Mouse (Mus musculus) heart, embryonic 11.5 days (tissue): Measurements from ENCODE around the gene Maml1. TPM values are rescaled to one million over a fixed set of nuclear protein-coding genes. Genes with fewer than 3 reads are reported as not detected.
A peak's percentile ranks its signal among the peaks of the same experiment; 100 is the strongest.

Experiments
- ATAC-seq: fragments of 200-750 bp; cut with Nextera tagmentation; replicated peaks from 2 replicates; pipeline ENCODE4 v1.8.0; 2017; ENCODE audit warnings: moderate library complexity; ENCODE audit not compliant: insufficient number of reproducible peaks, low FRiP score, low TSS enrichment
- H3K27ac ChIP-seq: fragments of 300-500 bp; sonication (generic); 2 replicates; pipeline ENCODE4 v1.5.1; 2014; ENCODE audit warnings: mild to moderate bottlenecking, low read depth, low read length
- H3K27me3 ChIP-seq: fragments of 300-500 bp; sonication (generic); 2 replicates; pipeline ENCODE4 v1.6.1; 2014; ENCODE audit warnings: mild to moderate bottlenecking, low read length, mixed read lengths; ENCODE audit not compliant: control insufficient read depth, insufficient read depth
- H3K36me3 ChIP-seq: fragments of 300-500 bp; sonication (generic); 2 replicates; pipeline ENCODE4 v1.6.1; 2014; ENCODE audit warnings: mild to moderate bottlenecking, low read length, moderate library complexity, mixed read lengths; ENCODE audit not compliant: control insufficient read depth, insufficient read depth
- H3K4me1 ChIP-seq: fragments of 300-500 bp; sonication (generic); 2 replicates; pipeline ENCODE4 v1.6.1; 2014; ENCODE audit warnings: low read length; ENCODE audit not compliant: control insufficient read depth, insufficient read depth
- H3K4me2 ChIP-seq: fragments of 300-500 bp; sonication (generic); 2 replicates; pipeline ENCODE4 v1.6.1; 2014; ENCODE audit warnings: mild to moderate bottlenecking, moderate library complexity
- H3K4me3 ChIP-seq: fragments of 300-500 bp; sonication (generic); 2 replicates; pipeline ENCODE4 v1.5.1; 2014; ENCODE audit warnings: low read depth, low read length
- H3K9ac ChIP-seq: fragments of 300-500 bp; sonication (generic); 2 replicates; pipeline ENCODE4 v1.6.1; 2014; ENCODE audit warnings: mild to moderate bottlenecking, low read depth, low read length, moderate library complexity
- H3K9me3 ChIP-seq: fragments of 300-500 bp; sonication (generic); replicated peaks from 2 replicates; pipeline ENCODE4 v1.6.1; 2016; ENCODE audit warnings: low read length; ENCODE audit not compliant: control insufficient read depth
- WGBS: fragments of 180-500 bp; shearing (Covaris S2); extraction: QIAGEN DNeasy Blood & Tissue Kit; methylation state at CpG from one replicate; pipeline ENCODE4 v1.1.7; 2014; ENCODE audit not compliant: insufficient replicate concordance; 5-methylcytosine and 5-hydroxymethylcytosine counted together
- polyA plus RNA-seq: library from polyadenylated mRNA; unstranded; fragments of >200 nt; fragmentation: Nextera tagmentation; extraction: Ambion mirVana; gene quantifications from 2 replicates; pipeline ENCODE4 v1.2.1, GENCODE M21; 2014

Gene Maml1
- polyA plus RNA-seq, 1 experiment from 2014 or later: 5.9 TPM

DNA sequence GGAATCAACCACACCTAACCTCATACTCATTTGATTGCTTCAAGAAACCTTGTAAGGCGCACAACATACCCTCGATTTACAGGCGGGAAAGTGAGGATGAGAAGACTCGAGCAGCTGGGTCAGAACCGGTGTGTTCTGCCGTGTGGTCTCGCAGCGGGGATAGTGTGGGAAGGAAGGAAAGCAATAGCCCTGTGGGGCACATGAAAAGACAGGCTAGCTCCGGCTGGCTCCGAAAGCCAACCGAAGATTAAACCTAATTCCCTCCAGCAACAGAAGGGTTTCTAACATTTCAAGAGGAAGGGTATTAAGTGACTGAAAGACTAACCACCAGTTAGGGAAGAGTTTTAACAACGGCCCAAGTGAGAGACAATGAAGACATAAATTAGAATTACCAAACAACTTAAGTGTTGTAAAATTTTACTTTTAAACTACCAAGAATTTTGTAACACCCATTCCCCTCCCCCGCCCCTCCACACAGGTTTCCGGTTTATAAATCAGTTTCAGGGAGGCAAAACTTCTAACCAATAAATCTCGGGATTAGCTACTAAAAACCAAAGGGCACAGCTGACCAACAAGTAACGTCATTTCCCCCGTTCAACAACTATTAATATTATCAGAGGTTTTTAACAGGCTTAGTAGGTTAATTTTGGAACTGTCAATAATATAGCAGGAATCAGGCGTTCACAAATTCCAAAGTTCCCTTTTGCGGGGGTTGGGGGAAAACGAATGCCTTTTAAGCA is 1.5 kb downstream of the Maml1 start:
- H3K27me3 ChIP-seq: no peaks in the 10 kb centered on the region
- peaks cover 14% of the 10 kb centered on the region for H3K4me1 ChIP-seq
- H3K27ac ChIP-seq: peak overlapping the region; percentile 99
- peak overlapping the region; percentile 95 for H3K4me3 ChIP-seq
- H3K36me3 ChIP-seq: peaks cover 19% of the 10 kb centered on the region
- ATAC-seq: no peak
- WGBS: 17% methylated on average over 20 of the region's 20 CpGs
- peak overlapping the region; percentile 99 for H3K9ac ChIP-seq
- no peaks in the 10 kb centered on the region for H3K9me3 ChIP-seq
- peak overlapping the region; percentile 73 for H3K4me2 ChIP-seq

DNA sequence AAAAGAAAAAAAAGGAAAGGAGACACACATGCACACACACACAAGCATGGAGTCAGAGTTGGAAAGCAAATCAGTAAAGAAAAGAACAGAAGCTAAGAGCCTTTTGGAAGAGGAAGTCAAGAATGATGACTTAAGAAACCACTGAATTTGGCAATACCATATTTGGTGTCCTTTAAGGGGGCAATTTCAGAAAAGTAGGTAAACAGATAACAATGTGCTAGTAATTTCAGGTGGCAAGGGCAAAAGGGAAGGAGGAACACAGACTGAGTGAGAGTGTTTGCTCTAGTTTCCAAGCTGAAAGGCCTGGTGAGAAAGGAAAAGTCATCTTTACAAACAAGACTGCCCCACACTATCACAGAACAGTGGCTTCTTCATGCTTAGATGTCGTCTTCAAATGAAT is 5.7 kb downstream of the Maml1 start:
- WGBS: 67% methylated on average over 1 of the region's 1 CpGs
- no peak for ATAC-seq

GRCm38 (mm10) chr11:50285696-50286095 is 6.4 kb downstream of the Maml1 start:
- no peak overlapping the region for H3K27ac ChIP-seq
- peaks cover 16% of the 10 kb centered on the region for H3K36me3 ChIP-seq
- H3K27me3 ChIP-seq: no peaks in the 10 kb centered on the region
- WGBS: 87% methylated on average over 7 of the region's 7 CpGs
- H3K4me2 ChIP-seq: no peak overlapping the region
- H3K9ac ChIP-seq: no peak overlapping the region
- H3K9me3 ChIP-seq: no peaks in the 10 kb centered on the region
- H3K4me3 ChIP-seq: no peak overlapping the region
- ATAC-seq: no peak
- H3K4me1 ChIP-seq: peaks cover 14% of the 10 kb centered on the region

More for the DNA sequence above, 5.7 kb downstream of the Maml1 start:
- Histone ChIP-seq H3K27ac (no peak overlapping the region), H3K36me3 (peaks cover 16% of the 10 kb centered on the region), H3K4me3 (no peak overlapping the region), H3K9ac (no peak overlapping the region), H3K9me3 (no peaks in the 10 kb centered on the region), H3K27me3 (no peaks in the 10 kb centered on the region), H3K4me1 (peaks cover 14% of the 10 kb centered on the region), H3K4me2 (no peak overlapping the region)

DNA sequence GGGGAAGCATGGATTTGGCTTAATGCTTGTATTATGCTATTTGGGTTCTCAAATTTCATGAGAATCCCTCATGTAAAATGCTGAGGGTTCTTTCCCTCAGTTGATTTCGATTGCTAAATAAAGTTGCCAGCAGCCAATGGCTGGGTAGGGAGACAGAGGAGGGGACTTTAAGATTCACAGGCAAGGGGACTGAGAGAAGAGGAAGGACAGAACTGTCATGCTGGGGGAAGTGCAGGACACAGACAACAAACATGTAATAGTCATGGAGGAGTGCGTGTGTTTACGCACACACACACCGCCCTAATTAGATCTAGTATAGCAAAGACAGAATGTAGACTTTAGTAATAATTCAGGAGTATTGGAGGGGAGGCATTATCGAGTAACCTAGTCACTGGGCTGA is 6.8 kb downstream of the Maml1 start:
- WGBS: 91% methylated on average over 5 of the region's 5 CpGs
- H3K9me3 ChIP-seq: no peaks in the 10 kb centered on the region
- peaks cover 11% of the 10 kb centered on the region for H3K4me1 ChIP-seq
- H3K4me2 ChIP-seq: no peak overlapping the region
- no peak overlapping the region for H3K9ac ChIP-seq
- peaks cover 16% of the 10 kb centered on the region for H3K36me3 ChIP-seq
- no peaks in the 10 kb centered on the region for H3K27me3 ChIP-seq
- H3K4me3 ChIP-seq: no peak overlapping the region
- no peak overlapping the region for H3K27ac ChIP-seq
- ATAC-seq: no peak

GRCm38 (mm10) chr11:50280053-50280452 is 12.1 kb downstream of the Maml1 start:
- H3K36me3 ChIP-seq: peaks cover 2% of the 10 kb centered on the region; the same call in 1 of the 2 replicates
- WGBS: 86% methylated on average over 1 of the region's 1 CpGs
- peaks cover 15% of the 10 kb centered on the region for H3K4me1 ChIP-seq
- H3K9ac ChIP-seq: no peak overlapping the region
- no peaks in the 10 kb centered on the region for H3K27me3 ChIP-seq
- no peak for ATAC-seq
- H3K4me3 ChIP-seq: no peak overlapping the region
- no peak overlapping the region for H3K27ac ChIP-seq
- H3K4me2 ChIP-seq: no peak overlapping the region
- no peaks in the 10 kb centered on the region for H3K9me3 ChIP-seq

DNA sequence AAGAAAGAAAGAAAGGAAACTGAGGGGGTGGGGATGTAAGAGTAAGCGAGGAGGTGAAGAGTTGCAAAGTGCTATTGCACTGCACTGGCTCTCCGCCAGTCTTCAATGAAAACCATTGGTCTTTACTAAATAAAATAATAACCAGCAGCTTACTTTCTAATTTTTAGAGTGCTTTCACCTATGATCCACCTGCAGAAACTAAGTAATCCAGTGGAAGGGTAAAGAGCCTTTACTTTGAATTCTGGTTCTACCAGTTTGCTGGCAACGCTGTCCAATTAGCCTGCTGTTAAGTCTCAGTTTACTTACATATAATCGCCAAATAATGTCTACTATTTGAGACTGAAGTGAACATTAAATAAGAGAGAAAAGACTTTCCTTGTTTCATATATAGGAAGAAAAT is 13.1 kb downstream of the Maml1 start:
- Histone ChIP-seq H3K36me3 (peaks cover 4% of the 10 kb centered on the region; the same call in 1 of the 2 replicates), H3K27me3 (no peaks in the 10 kb centered on the region), H3K4me1 (peaks cover 24% of the 10 kb centered on the region), H3K4me3 (no peak overlapping the region), H3K4me2 (no peak overlapping the region), H3K9ac (no peak overlapping the region), H3K27ac (no peak overlapping the region), H3K9me3 (no peaks in the 10 kb centered on the region)
- WGBS: 91% methylated on average over 4 of the region's 4 CpGs
- no peak for ATAC-seq

GRCm38 (mm10) chr11:50277706-50278105 is 14.4 kb downstream of the Maml1 start:
- H3K36me3 ChIP-seq: peaks cover 4% of the 10 kb centered on the region; the same call in 1 of the 2 replicates
- H3K4me1 ChIP-seq: peaks cover 24% of the 10 kb centered on the region
- H3K9me3 ChIP-seq: no peaks in the 10 kb centered on the region
- no peak overlapping the region for H3K4me3 ChIP-seq
- no peaks in the 10 kb centered on the region for H3K27me3 ChIP-seq
- no peak overlapping the region for H3K4me2 ChIP-seq
- no peak for ATAC-seq
- WGBS: 90% methylated on average over 6 of the region's 6 CpGs
- no peak overlapping the region for H3K9ac ChIP-seq
- no peak overlapping the region for H3K27ac ChIP-seq

DNA sequence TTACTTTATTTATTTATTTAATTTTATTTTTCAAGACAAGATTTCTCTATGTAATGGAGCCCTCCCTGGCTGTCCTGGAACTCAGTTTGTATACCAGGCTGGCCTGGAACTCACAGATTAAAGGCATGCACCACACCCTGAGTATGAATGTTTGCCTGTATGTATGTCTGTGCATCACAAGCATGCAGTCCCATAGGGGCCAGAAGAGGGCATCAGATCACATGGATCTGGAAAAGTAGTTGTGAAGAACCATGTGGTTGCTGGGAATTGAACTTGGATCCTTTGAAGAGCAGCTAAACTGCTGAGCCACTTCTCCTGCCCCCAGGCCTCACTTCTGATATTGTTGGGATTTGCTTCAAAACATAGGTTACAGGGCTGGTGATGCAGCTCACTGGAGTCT is 15.1 kb downstream of the Maml1 start:
- H3K4me1 ChIP-seq: peaks cover 24% of the 10 kb centered on the region
- peaks cover 4% of the 10 kb centered on the region; the same call in 1 of the 2 replicates for H3K36me3 ChIP-seq
- no peak for ATAC-seq
- H3K9ac ChIP-seq: no peak overlapping the region
- no peak overlapping the region for H3K4me3 ChIP-seq
- no peaks in the 10 kb centered on the region for H3K27me3 ChIP-seq
- H3K27ac ChIP-seq: no peak overlapping the region
- H3K9me3 ChIP-seq: no peaks in the 10 kb centered on the region
- no peak overlapping the region for H3K4me2 ChIP-seq
